Mouse (Mus musculus) heart, postnatal 0 days (tissue): ENCODE measurements at regions not wholly inside any gene's neighbourhood (a gene's known extent, or its start where the extent isn't known, plus 50 kb on each side); places are given as distances from the start of the nearest gene placed in this dataset.
"Not testable (repeated sequence)": the region's sequence is repeated elsewhere in the genome, so short reads cannot be mapped to it uniquely, and the experiment has no call there.

Experiments
- CTCF ChIP-seq: IDR thresholded peaks from 2 replicates; pipeline ENCODE4 v1.5.1; 2016; ENCODE audit warnings: antibody characterized with exemption, control low read depth, low read depth
- EP300 ChIP-seq: IDR thresholded peaks from 2 replicates; pipeline ENCODE4 v1.6.1; 2016; ENCODE audit warnings: antibody characterized with exemption, low read depth

- not testable (repeated sequence) for TF ChIP-seq CTCF, EP300
Measured at GRCm38 (mm10) chr6:68704291-68704800, 1168.8 kb upstream of the Tacstd2 start.
